Mouse (Mus musculus): ENCODE data around the gene Ugt1a10.

DNA sequence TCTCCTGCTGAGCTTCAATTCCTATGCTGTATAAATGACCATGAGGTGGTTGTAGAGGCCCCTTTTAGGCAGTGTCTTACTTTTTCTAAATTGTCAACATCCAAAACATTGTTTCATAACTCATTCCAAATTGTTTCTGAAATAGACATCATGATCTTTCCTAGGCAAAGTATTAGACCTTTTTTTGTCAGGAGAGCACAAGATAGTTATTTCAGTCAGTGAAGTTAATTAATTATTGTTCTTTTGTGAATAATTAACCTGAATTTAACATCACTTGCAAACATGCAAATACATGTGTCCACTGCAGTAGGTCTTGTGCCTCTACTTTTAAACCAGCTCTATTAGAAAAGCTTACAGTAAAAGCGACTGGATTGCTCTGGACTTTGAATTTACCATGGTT lies at the start of gene Ugt1a10:
- TF ChIP-seq POLR2A (IDR thresholded peaks at IDR 0.05; ENCODE audit: extremely low read depth, insufficient read depth, low read length) (no peak), CTCF (IDR thresholded peaks at IDR 0.05; ENCODE audit: extremely low read depth, insufficient read depth, low read length) (no peak)
